Mouse (Mus musculus) liver, embryonic 16.5 days (tissue): Measurements from ENCODE around the gene Rassf7. TPM values are rescaled to one million over a fixed set of nuclear protein-coding genes. Genes with fewer than 3 reads are reported as not detected.

Experiments
- ATAC-seq: fragments of 200-750 bp; cut with Nextera tagmentation; 2 replicates; pipeline ENCODE4 v1.8.0; 2017; ENCODE audit warnings: low read depth, mild to moderate bottlenecking, moderate number of reproducible peaks, moderate library complexity
- H3K27ac ChIP-seq: fragments of 300-500 bp; sonication (generic); 2 replicates; pipeline ENCODE4 v1.5.1; 2014; ENCODE audit warnings: mild to moderate bottlenecking, low read length
- H3K27me3 ChIP-seq: fragments of 300-500 bp; sonication (generic); 2 replicates; pipeline ENCODE4 v1.6.1; 2014; ENCODE audit warnings: low read depth, low read length, mixed read lengths; ENCODE audit not compliant: control insufficient read depth, insufficient read depth
- H3K36me3 ChIP-seq: fragments of 300-500 bp; sonication (generic); 2 replicates; pipeline ENCODE4 v1.6.1; 2014; ENCODE audit warnings: mild to moderate bottlenecking; ENCODE audit not compliant: control insufficient read depth, insufficient read depth
- H3K4me1 ChIP-seq: fragments of 300-500 bp; sonication (generic); 2 replicates; pipeline ENCODE4 v1.6.1; 2014; ENCODE audit warnings: low read depth, low read length, mixed read lengths; ENCODE audit not compliant: control insufficient read depth
- H3K4me2 ChIP-seq: fragments of 300-500 bp; sonication (generic); 2 replicates; pipeline ENCODE4 v1.6.1; 2014; ENCODE audit warnings: low read depth, low read length, mixed read lengths
- H3K4me3 ChIP-seq: fragments of 300-500 bp; sonication (generic); 2 replicates; pipeline ENCODE4 v1.5.1; 2014; ENCODE audit warnings: low read depth, mild to moderate bottlenecking, low read length
- H3K9ac ChIP-seq: fragments of 300-500 bp; sonication (generic); 2 replicates; pipeline ENCODE4 v1.6.1; 2014; ENCODE audit warnings: low read depth, low read length
- H3K9me3 ChIP-seq: fragments of 300-500 bp; sonication (generic); replicated peaks from 2 replicates; pipeline ENCODE4 v1.6.1; 2016; ENCODE audit warnings: low read length; ENCODE audit not compliant: control insufficient read depth
- WGBS: fragments of 180-500 bp; shearing (Covaris S2); extraction: QIAGEN DNeasy Blood & Tissue Kit; methylation state at CpG from one replicate; pipeline ENCODE4 v1.1.7; 2014; ENCODE audit not compliant: insufficient replicate concordance; 5-methylcytosine and 5-hydroxymethylcytosine counted together
- polyA plus RNA-seq: library from polyadenylated mRNA; unstranded; fragments of >200 nt; fragmentation: Nextera tagmentation; extraction: Ambion mirVana; gene quantifications from 2 replicates; pipeline ENCODE4 v1.2.1, GENCODE M21; 2015

Rassf7 gene
- polyA plus RNA-seq, 1 experiment from 2014 or later = 26.4 TPM

DNA sequence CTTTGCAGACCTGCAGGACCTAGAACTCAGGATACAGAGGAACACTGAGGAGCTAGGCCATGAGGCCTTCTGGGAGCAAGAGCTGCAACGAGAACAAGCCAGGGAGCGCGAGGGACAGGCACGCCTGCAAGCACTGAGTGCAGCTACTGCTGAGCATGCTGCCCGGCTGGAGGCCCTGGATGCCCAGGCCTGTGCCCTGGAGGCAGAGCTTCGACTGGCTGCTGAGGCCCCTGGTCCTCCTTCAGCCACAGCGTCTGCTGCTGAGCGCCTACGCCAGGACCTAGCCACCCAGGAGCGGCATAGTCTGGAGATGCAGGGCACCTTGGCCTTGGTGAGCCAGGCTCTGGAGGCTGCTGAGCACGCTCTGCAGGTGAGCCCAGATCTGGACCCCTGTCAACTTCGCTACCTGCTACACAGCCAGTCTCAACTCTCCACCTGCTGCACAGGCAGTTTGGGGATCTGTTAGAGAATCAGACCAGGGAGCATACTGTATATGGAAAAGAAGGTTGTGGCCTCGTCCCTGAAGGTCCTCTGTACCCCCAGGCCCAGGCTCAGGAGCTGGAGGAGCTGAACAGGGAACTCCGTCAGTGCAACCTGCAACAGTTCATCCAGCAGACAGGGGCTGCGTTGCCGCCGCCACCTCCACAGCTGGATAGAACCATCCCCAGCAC, 1.8 kb downstream of the Rassf7 start:
- H3K4me3 ChIP-seq = peak overlapping the region; percentile 80
- no peaks in the 10 kb centered on the region for H3K9me3 ChIP-seq
- peaks cover 78% of the 10 kb centered on the region for H3K4me1 ChIP-seq
- ATAC-seq = no peak
- WGBS = 87% methylated on average over 17 of the region's 17 CpGs
- peaks cover 2% of the 10 kb centered on the region; the same call in 1 of the 2 replicates for H3K36me3 ChIP-seq
- peak overlapping the region; percentile 7; the same call in 1 of the 2 replicates for H3K9ac ChIP-seq
- peak overlapping the region; percentile 94 for H3K27ac ChIP-seq
- no peaks in the 10 kb centered on the region for H3K27me3 ChIP-seq
- H3K4me2 ChIP-seq = peak overlapping the region; percentile 100

DNA sequence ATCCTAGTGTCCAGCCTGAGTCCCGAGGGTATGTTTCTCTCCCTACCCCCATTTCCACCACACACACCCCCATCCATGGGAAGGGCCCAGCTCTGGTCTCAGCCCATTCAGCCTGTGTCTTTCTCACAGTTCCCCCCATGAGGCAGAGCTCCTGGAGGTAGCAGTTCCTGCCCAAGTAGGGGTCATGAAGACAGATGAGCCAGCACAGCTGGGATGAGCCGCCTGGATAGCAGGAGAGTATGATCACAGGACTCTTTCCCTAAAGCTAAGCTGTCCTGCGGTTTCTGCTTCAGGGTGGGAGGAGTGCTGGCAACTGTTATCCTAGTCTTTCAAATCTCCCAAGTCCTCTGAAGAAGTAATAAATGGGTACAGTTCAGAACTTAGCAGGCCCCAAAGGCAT, 2.5 kb downstream of the Rassf7 start:
- Histone ChIP-seq H3K4me3 (no peak overlapping the region), H3K9ac (no peak overlapping the region), H3K27me3 (no peaks in the 10 kb centered on the region), H3K36me3 (peaks cover 2% of the 10 kb centered on the region; the same call in 1 of the 2 replicates), H3K4me2 (no peak overlapping the region), H3K27ac (no peak overlapping the region), H3K9me3 (no peaks in the 10 kb centered on the region), H3K4me1 (peaks cover 80% of the 10 kb centered on the region)
- no peak for ATAC-seq
- WGBS = 86% methylated on average over 3 of the region's 3 CpGs

DNA sequence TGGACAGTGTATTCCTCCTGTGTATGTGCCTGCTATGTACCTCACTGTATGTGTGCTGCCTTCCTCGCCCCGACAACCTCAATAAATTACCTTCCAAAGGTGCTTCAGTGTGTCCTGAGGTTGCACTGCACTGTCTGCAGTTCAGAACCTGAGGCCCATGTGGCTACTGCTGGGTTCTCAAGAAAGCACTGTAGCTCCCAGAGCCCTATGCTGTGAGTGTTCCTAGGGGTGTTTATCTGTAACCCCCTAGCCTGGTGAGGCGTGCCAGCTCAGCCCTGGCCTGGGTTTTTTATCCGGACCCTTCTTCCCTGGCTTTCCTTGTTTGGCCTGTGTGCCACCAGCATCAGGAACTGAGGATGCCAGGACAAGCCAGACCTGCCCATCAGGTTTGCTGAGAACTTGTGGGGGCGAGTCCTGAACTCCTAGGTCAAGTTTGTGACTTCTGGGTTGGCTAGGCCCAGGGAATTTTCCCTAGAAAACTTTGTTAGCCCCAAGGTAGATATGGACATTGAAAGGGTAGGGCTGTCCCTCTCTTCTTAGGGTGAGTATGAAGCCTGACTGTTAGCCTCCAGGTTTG, 3.0 kb downstream of the Rassf7 start:
- Histone ChIP-seq H3K9ac (no peak overlapping the region), H3K4me2 (no peak overlapping the region), H3K9me3 (no peaks in the 10 kb centered on the region), H3K27ac (no peak overlapping the region; the same call in 1 of the 2 replicates), H3K4me3 (no peak overlapping the region), H3K27me3 (no peaks in the 10 kb centered on the region), H3K36me3 (peaks cover 2% of the 10 kb centered on the region; the same call in 1 of the 2 replicates), H3K4me1 (peaks cover 79% of the 10 kb centered on the region)
- WGBS = 80% methylated on average over 5 of the region's 5 CpGs
- no peak for ATAC-seq

DNA sequence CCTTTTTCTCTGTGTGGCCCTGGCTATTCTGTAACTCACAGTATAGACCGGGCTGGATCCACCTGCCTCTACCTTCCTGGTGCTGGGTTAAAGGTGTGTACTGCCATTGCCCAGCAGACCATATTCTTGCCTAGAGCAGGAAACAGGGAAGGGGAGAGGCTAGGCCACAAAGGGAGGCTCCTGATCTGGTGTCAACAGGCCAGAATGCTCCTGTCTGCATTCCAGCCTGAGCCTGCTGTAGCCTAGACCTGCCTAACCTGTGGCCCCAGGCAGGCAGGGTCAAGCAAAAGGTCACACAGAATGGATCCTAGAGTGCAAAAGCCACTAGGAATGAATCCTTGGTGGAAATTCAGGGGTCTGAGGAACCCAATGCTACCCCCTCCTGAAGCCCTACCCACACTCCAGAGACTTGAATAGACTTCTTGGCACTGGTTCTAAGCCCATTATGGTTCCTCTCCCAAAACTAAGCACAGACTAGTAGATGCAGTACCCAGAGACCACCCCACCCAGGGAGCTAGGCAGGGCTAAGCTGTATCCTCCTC, 4.0 kb downstream of the Rassf7 start:
- no peak for ATAC-seq
- Histone ChIP-seq H3K4me3 (no peak overlapping the region), H3K27ac (peak overlapping the region; percentile 40), H3K4me2 (no peak overlapping the region), H3K27me3 (no peaks in the 10 kb centered on the region), H3K9ac (peak overlapping the region; percentile 39), H3K4me1 (peaks cover 72% of the 10 kb centered on the region), H3K36me3 (peaks cover 2% of the 10 kb centered on the region; the same call in 1 of the 2 replicates), H3K9me3 (no peaks in the 10 kb centered on the region)
- WGBS = 83% methylated on average over 1 of the region's 1 CpGs

DNA sequence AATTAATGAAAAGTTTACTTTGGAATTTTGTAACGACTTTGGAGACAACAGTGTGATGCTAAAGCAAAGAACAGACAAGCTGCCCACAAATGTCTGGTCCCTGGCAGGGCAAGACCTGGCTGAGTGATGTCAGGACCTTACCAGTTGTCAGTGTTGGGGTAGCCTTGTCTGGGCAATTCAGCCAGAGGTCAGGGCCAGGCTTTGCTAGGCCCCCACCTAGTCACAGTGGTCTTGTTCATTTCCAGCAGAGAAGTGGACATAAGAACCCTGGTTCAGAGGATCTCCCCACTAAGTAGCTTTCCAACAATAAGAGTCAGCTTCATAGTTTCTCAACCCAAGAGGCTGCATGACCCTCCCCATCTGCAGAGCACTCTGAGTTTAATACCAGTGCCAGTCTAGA, 4.7 kb downstream of the Rassf7 start:
- peaks cover 64% of the 10 kb centered on the region for H3K4me1 ChIP-seq
- no peak for ATAC-seq
- WGBS = 61% methylated on average over 1 of the region's 1 CpGs
- peak overlapping the region; percentile 84 for H3K9ac ChIP-seq
- peak overlapping the region; percentile 81 for H3K27ac ChIP-seq
- H3K4me3 ChIP-seq = peak overlapping the region; percentile 74; the same call in 1 of the 2 replicates
- peak overlapping the region; percentile 97 for H3K4me2 ChIP-seq
- no peaks in the 10 kb centered on the region for H3K27me3 ChIP-seq
- peaks cover 2% of the 10 kb centered on the region; the same call in 1 of the 2 replicates for H3K36me3 ChIP-seq
- H3K9me3 ChIP-seq = no peaks in the 10 kb centered on the region

DNA sequence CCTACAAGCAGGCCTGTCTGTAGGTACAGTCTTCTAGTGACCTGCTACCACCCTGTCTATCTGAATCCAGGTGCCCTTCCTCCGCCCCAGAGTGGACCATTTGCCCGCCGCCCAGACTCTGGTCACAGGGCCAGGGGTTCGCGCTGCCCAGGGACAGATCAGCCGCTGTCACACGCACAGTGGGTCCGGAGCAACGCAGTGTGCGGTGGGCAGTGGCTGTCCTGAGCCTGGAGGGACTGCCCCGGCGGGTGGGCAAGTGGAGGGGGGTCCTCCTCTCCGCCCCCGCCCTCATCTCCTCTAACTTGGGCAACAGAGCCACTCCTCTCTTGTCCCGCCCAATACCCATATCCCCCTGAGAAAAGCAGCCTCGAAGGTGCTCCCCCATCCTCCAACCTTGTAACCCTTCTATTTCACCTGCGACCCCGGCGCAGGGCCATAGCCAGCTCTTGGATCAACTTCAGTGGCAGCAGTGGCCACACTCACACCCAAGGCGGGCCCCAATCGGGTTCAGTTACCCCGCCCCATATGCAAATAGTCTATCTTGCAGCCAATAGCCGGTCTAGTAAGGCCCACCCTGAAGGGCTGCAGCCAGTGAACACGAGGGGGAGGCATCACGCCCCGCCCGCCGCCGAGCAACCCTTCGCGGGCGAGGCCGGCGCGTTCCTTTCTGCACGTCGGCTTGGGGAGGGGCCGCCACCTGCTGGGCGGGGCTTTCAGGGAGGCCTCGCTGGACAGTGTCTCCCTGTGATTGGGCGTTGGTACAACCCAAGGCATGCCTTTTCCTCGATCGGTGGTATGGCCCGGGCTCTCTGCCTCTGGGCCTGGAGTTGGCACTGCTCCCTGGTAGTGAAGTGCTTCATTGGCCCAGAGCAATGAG, 5.8 kb downstream of the Rassf7 start:
- ATAC-seq = peak; percentile 97
- Histone ChIP-seq H3K4me3 (peak overlapping the region; percentile 74), H3K9ac (peak overlapping the region; percentile 84), H3K4me2 (peak overlapping the region; percentile 97), H3K36me3 (peaks cover 2% of the 10 kb centered on the region; the same call in 1 of the 2 replicates), H3K4me1 (peaks cover 57% of the 10 kb centered on the region), H3K9me3 (no peaks in the 10 kb centered on the region), H3K27me3 (no peaks in the 10 kb centered on the region), H3K27ac (peak overlapping the region; percentile 81)
- 8% methylated on average over 44 of the region's 44 CpGs for WGBS

DNA sequence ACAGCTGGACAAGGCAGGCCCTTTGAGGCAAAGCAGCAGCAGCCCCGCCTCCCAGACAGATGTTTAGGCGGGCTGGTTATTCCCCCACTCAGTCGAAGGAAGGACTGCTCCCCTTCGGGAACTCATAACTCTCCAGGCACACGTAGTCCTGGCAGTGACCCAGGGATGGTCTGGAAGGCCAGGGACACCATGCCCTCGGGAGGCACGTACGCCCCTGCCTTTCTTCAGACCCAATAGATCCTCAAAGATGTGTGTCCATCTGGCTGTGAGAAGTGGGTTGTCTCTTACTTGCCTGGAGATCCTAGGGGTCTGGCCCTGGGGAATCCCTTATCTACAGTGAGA, 6.4 kb downstream of the Rassf7 start:
- peak overlapping the region; percentile 74 for H3K27ac ChIP-seq

DNA sequence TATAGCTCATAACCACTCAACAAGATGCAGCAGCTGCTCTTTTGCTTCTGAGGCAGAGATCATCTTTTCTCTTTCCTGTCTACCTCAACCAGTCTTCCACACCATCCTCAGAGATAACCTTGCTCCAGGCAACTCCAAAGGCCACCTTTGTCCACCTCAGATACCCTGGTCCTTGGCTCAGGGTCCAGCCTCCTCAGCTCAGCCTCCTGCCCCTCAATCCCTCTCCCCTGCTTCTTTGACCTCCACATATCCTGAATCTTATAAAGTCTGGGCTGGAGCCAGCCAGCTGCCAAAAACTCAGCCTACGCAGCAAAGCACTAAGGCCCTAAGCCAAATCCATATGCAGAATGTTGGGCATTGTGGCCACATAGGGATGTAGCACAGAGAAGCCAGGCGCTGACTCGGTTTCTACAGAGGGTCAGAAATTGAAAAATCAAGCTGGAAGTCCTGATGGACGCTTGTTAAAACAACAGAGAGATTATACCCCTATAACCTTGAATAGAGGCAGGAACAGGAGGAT, 7.1 kb downstream of the Rassf7 start:
- Histone ChIP-seq H3K4me3 (no peak overlapping the region), H3K9ac (peak overlapping the region; percentile 59), H3K36me3 (peaks cover 2% of the 10 kb centered on the region; the same call in 1 of the 2 replicates), H3K4me1 (peaks cover 46% of the 10 kb centered on the region), H3K27ac (peak overlapping the region; percentile 74; the same call in 1 of the 2 replicates), H3K27me3 (no peaks in the 10 kb centered on the region), H3K9me3 (no peaks in the 10 kb centered on the region), H3K4me2 (peak overlapping the region; percentile 97)
- WGBS = 77% methylated on average over 4 of the region's 4 CpGs
- ATAC-seq = no peak

More for the DNA sequence above, 6.4 kb downstream of the Rassf7 start:
- ATAC-seq = no peak
- 19% methylated on average over 8 of the region's 8 CpGs for WGBS
- Histone ChIP-seq H3K9me3 (no peaks in the 10 kb centered on the region), H3K4me3 (peak overlapping the region; percentile 74), H3K4me1 (peaks cover 51% of the 10 kb centered on the region), H3K36me3 (peaks cover 2% of the 10 kb centered on the region; the same call in 1 of the 2 replicates), H3K27me3 (no peaks in the 10 kb centered on the region), H3K9ac (peak overlapping the region; percentile 59), H3K4me2 (peak overlapping the region; percentile 97)
